In genomic region chr4:117831499-117831898, GRCm38 (mm10) we compare ENCODE assay signal across 18 mouse cellular contexts. TPM values are rescaled to one million over a fixed set of nuclear protein-coding genes. Genes with fewer than 3 reads are reported as not detected.
DNase-seq lines count a peak whose midpoint lies in the region; ATAC-seq and TF ChIP-seq lines count a peak whose summit lies in the region.
"Had no signal": no experiment of that assay in that cellular context is flagged by ENCODE, and none has a peak within 500 bp of the region (broad histone marks: within the 10 kb centered on the region; RNA-seq: fewer than 3 reads in every experiment).

No protein-coding gene starts in this region.

- DNase-seq in forebrain, embryonic 10.5 days (ENCODE audit: extremely low spot score, low spot score): no peak
- no peak for DNase-seq in heart, adult 8-10 months (ENCODE audit: low spot score)
- DNase-seq in left cerebral cortex, adult 11 months (ENCODE audit: low spot score): no peak
- DNase-seq in right cerebral cortex, postnatal 10 days (ENCODE audit: low spot score in 2 of 2): no peak
- DNase-seq: cerebellum, adult 18-20 months; lung, adult 2 months; spleen, adult 18-20 months; thymus, postnatal 14 days had no signal

- H3K27ac ChIP-seq in forebrain, embryonic 10.5 days: peak overlapping the region; percentile 48
- no peak overlapping the region for H3K27ac ChIP-seq in forebrain, embryonic 13.5 days
- peak overlapping the region; percentile 65 for H3K27ac ChIP-seq in heart, embryonic 13.5 days (replicated peaks)
- H3K27ac ChIP-seq in bone marrow, adult 2 months (ENCODE audit: control insufficient read depth, insufficient read depth, low read depth, low read length, poor library complexity): peak overlapping the region; percentile 83
- H3K27ac ChIP-seq: embryonic facial prominence, embryonic 12.5 days; hindbrain, embryonic 15.5 days; neural tube, embryonic 12.5 days had no signal

- peaks cover 46% of the 10 kb centered on the region for H3K27me3 ChIP-seq in forebrain, embryonic 10.5 days (ENCODE audit: poor library complexity, severe bottlenecking)
- H3K27me3 ChIP-seq in forebrain, embryonic 13.5 days: no peaks in the 10 kb centered on the region; the same call in 1 of the 2 replicates
- peaks cover 3% of the 10 kb centered on the region for H3K27me3 ChIP-seq in heart, embryonic 13.5 days (replicated peaks)
- H3K27me3 ChIP-seq in myocyte (ENCODE audit: control insufficient read depth, insufficient read depth, insufficient read length): no peaks in the 10 kb centered on the region
- H3K27me3 ChIP-seq: embryonic facial prominence, embryonic 12.5 days; hindbrain, embryonic 15.5 days had no signal

- no peak overlapping the region for H3K4me2 ChIP-seq in forebrain, embryonic 13.5 days
- peak overlapping the region; percentile 97 for H3K4me2 ChIP-seq in heart, embryonic 13.5 days
- H3K4me2 ChIP-seq in myocyte (ENCODE audit: low read depth): peak overlapping the region; percentile 30
- H3K4me2 ChIP-seq: embryonic facial prominence, embryonic 12.5 days; hindbrain, embryonic 15.5 days; neural tube, embryonic 12.5 days had no signal

- no peak for TF ChIP-seq CTCF in bone marrow, adult 2 months (IDR thresholded peaks at IDR 0.05; ENCODE audit: control insufficient read depth, insufficient read depth, low read length)

- TF ChIP-seq POLR2A in bone marrow, adult 2 months (IDR thresholded peaks at IDR 0.05; ENCODE audit: borderline replicate concordance, control insufficient read depth, low read depth, low read length): no peak
- no peak for TF ChIP-seq POLR2A in myocyte (IDR thresholded peaks at IDR 0.05; ENCODE audit: insufficient read length, low read depth)

- no peaks in the 10 kb centered on the region for H3K36me3 ChIP-seq in forebrain, embryonic 10.5 days (replicated peaks)
- H3K36me3 ChIP-seq in forebrain, embryonic 13.5 days (ENCODE audit: poor library complexity, severe bottlenecking): no peaks in the 10 kb centered on the region
- H3K36me3 ChIP-seq in heart, embryonic 13.5 days: no peaks in the 10 kb centered on the region
- H3K36me3 ChIP-seq in myocyte (ENCODE audit: control insufficient read depth, insufficient read depth): no peaks in the 10 kb centered on the region
- H3K36me3 ChIP-seq: embryonic facial prominence, embryonic 12.5 days; hindbrain, embryonic 15.5 days; neural tube, embryonic 12.5 days had no signal

- WGBS in forebrain, embryonic 10.5 days: 78% methylated on average over 2 of the region's 2 CpGs
- WGBS in forebrain, embryonic 13.5 days: 71% methylated on average over 2 of the region's 2 CpGs
- 65% methylated on average over 2 of the region's 2 CpGs for WGBS in heart, embryonic 13.5 days
- 67% methylated on average over 2 of the region's 2 CpGs for WGBS in bone marrow, adult 2 months

- no peak overlapping the region for H3K9ac ChIP-seq in forebrain, embryonic 13.5 days
- 0 out of 2 replicates have a peak overlapping the region, but pooled peaks have one; percentile 56 for H3K9ac ChIP-seq in heart, embryonic 13.5 days
- H3K9ac ChIP-seq: embryonic facial prominence, embryonic 12.5 days; hindbrain, embryonic 15.5 days; neural tube, embryonic 12.5 days had no signal

- H3ac ChIP-seq in myocyte (ENCODE audit: control insufficient read depth, insufficient read length): no peak overlapping the region

- H3K79me2 ChIP-seq in myocyte (ENCODE audit: control insufficient read depth, insufficient read depth): no peaks in the 10 kb centered on the region

- H3K9me3 ChIP-seq in forebrain, embryonic 10.5 days: no peaks in the 10 kb centered on the region
- H3K9me3 ChIP-seq in forebrain, embryonic 13.5 days (replicated peaks): no peaks in the 10 kb centered on the region
- no peaks in the 10 kb centered on the region for H3K9me3 ChIP-seq in heart, embryonic 13.5 days
- H3K9me3 ChIP-seq: embryonic facial prominence, embryonic 12.5 days; hindbrain, embryonic 15.5 days; neural tube, embryonic 12.5 days had no signal

- H3K4me1 ChIP-seq in forebrain, embryonic 10.5 days: peaks cover 33% of the 10 kb centered on the region
- peaks cover 14% of the 10 kb centered on the region for H3K4me1 ChIP-seq in forebrain, embryonic 13.5 days
- H3K4me1 ChIP-seq in heart, embryonic 13.5 days: peaks cover 45% of the 10 kb centered on the region
- H3K4me1 ChIP-seq in bone marrow, adult 2 months (ENCODE audit: control insufficient read depth, insufficient read depth, low read length): peaks cover 9% of the 10 kb centered on the region

- no peak for ATAC-seq in forebrain, embryonic 13.5 days
- no peak for ATAC-seq in heart, embryonic 13.5 days (ENCODE audit: extremely low read depth, insufficient number of reproducible peaks, low FRiP score, low TSS enrichment)

- no peak overlapping the region for H3K4me3 ChIP-seq in forebrain, embryonic 10.5 days
- no peak overlapping the region for H3K4me3 ChIP-seq in forebrain, embryonic 13.5 days
- no peak overlapping the region for H3K4me3 ChIP-seq in heart, embryonic 13.5 days
- no peak overlapping the region for H3K4me3 ChIP-seq in bone marrow, adult 2 months (replicated peaks; ENCODE audit: control insufficient read depth, low read depth, low read length)
- no peak overlapping the region for H3K4me3 ChIP-seq in myocyte
- H3K4me3 ChIP-seq: embryonic facial prominence, embryonic 12.5 days; hindbrain, embryonic 15.5 days; neural tube, embryonic 12.5 days had no signal

TF ChIP-seq in myocyte, 11 proteins besides CTCF, POLR2A, EP300 and RAD21:
- TF ChIP-seq TCF12 (IDR thresholded peaks at IDR 0.05; ENCODE audit: insufficient read depth, poor library complexity, severe bottlenecking) (no peak), REST (IDR thresholded peaks at IDR 0.05; ENCODE audit: insufficient read depth, insufficient read length) (no peak), MYOD1 (IDR thresholded peaks at IDR 0.05; ENCODE audit: control insufficient read depth in 1 of 3, insufficient read length in 2 of 3, low read depth in 2 of 3) (peak in 2 of 3 experiments; percentile 34 to 77), E2F4 (IDR thresholded peaks at IDR 0.05; ENCODE audit: insufficient read depth) (no peak), MAX (IDR thresholded peaks at IDR 0.05; ENCODE audit: low read depth) (no peak), SRF (IDR thresholded peaks at IDR 0.05; ENCODE audit: control insufficient read depth, insufficient read length, low read depth) (no peak), MYOG (IDR thresholded peaks at IDR 0.05; ENCODE audit: control insufficient read depth in 1 of 3, insufficient read depth in 1 of 3, insufficient read length in 2 of 3, low read depth in 2 of 3) (peak in 2 of 3 experiments; percentile 78 to 79), POLR2AphosphoS2 (IDR thresholded peaks at IDR 0.05; ENCODE audit: insufficient read length, low read depth) (no peak), CEBPB (IDR thresholded peaks at IDR 0.05; ENCODE audit: insufficient read depth, poor library complexity, severe bottlenecking) (peak; percentile 61; the same call in 1 of the 2 replicates), USF1 (IDR thresholded peaks at IDR 0.05; ENCODE audit: low read depth) (no peak), TCF3 (IDR thresholded peaks at IDR 0.05; ENCODE audit: insufficient read length, low read depth) (no peak)

RNA-seq across cellular contexts. Expression of gene Slc6a9, which starts 2.8 kb away (rescaled TPM):
- polyA plus RNA-seq in forebrain, embryonic 10.5 days (2016; fragmentation: Nextera tagmentation; extraction: Ambion mirVana): 7.0 and 9.1 TPM in 2 replicates
- polyA plus RNA-seq in forebrain, embryonic 13.5 days (2015; fragmentation: Nextera tagmentation; extraction: Ambion mirVana): 7.8 and 7.9 TPM in 2 replicates
- polyA plus RNA-seq in heart, embryonic 13.5 days (2015; fragmentation: Nextera tagmentation; extraction: Ambion mirVana): 8.4 and 10.6 TPM in 2 replicates
- 1 to 10 TPM; 1.7 to 2.3 (median 2.2) TPM for total RNA-seq in heart, adult 8-10 months (2022)
- polyA plus RNA-seq in bone marrow, adult 2 months (2011; ENCODE audit: insufficient read depth, insufficient read length, low replicate concordance, missing spikeins): 87.0 and 92.4 TPM in 2 replicates
- 129 TPM for polyA plus RNA-seq in myocyte (2012; fragmentation: generic; extraction: Trizol)
- total RNA-seq: granulocyte monocyte progenitor cell, adult 5-6 weeks had no signal

RNA-seq across cellular contexts. Expression of gene Ccdc24, which starts 40.9 kb away (rescaled TPM):
- 1.2 TPM in 2 replicates for polyA plus RNA-seq in forebrain, embryonic 10.5 days (2016; fragmentation: Nextera tagmentation; extraction: Ambion mirVana)
- 1.2 and 2.1 TPM in 2 replicates for polyA plus RNA-seq in forebrain, embryonic 13.5 days (2015; fragmentation: Nextera tagmentation; extraction: Ambion mirVana)
- polyA plus RNA-seq in heart, embryonic 13.5 days (2015; fragmentation: Nextera tagmentation; extraction: Ambion mirVana): 0.74 and 1.1 TPM in 2 replicates
- under 1 TPM in 2 of 4 experiments, not detected in 2; 0.25 to 0.50 TPM for total RNA-seq in heart, adult 8-10 months (2022)
- 1.1 TPM in 1 of 2 replicates, not detected in the other for polyA plus RNA-seq in bone marrow, adult 2 months (2011; ENCODE audit: insufficient read depth, insufficient read length, low replicate concordance, missing spikeins)
- 1.8 TPM for polyA plus RNA-seq in myocyte (2012; fragmentation: generic; extraction: Trizol)
- total RNA-seq: granulocyte monocyte progenitor cell, adult 5-6 weeks; megakaryocyte progenitor cell, adult 5-6 weeks had no signal

RNA-seq across cellular contexts. Expression of gene B4galt2, which starts 51.8 kb away (rescaled TPM):
- polyA plus RNA-seq in forebrain, embryonic 10.5 days (2016; fragmentation: Nextera tagmentation; extraction: Ambion mirVana): 20.9 and 21.8 TPM in 2 replicates
- polyA plus RNA-seq in forebrain, embryonic 13.5 days (2015; fragmentation: Nextera tagmentation; extraction: Ambion mirVana): 28.7 and 32.0 TPM in 2 replicates
- polyA plus RNA-seq in heart, embryonic 13.5 days (2015; fragmentation: Nextera tagmentation; extraction: Ambion mirVana): 13.5 and 13.9 TPM in 2 replicates
- 1 to 10 TPM; 4.2 to 5.1 (median 4.4) TPM for total RNA-seq in heart, adult 8-10 months (2022)
- 1.6 and 2.4 TPM in 2 replicates for polyA plus RNA-seq in bone marrow, adult 2 months (2011; ENCODE audit: insufficient read depth, insufficient read length, low replicate concordance, missing spikeins)
- polyA plus RNA-seq in myocyte (2012; fragmentation: generic; extraction: Trizol): 41.6 TPM
- total RNA-seq: common myeloid progenitor, adult 5-6 weeks; granulocyte monocyte progenitor cell, adult 5-6 weeks had no signal

RNA-seq across cellular contexts. Expression of gene Atp6v0b, which starts 55.6 kb away (rescaled TPM):
- polyA plus RNA-seq in forebrain, embryonic 10.5 days (2016; fragmentation: Nextera tagmentation; extraction: Ambion mirVana): 160 and 166 TPM in 2 replicates
- polyA plus RNA-seq in forebrain, embryonic 13.5 days (2015; fragmentation: Nextera tagmentation; extraction: Ambion mirVana): 333 and 349 TPM in 2 replicates
- polyA plus RNA-seq in heart, embryonic 13.5 days (2015; fragmentation: Nextera tagmentation; extraction: Ambion mirVana): 188 and 220 TPM in 2 replicates
- total RNA-seq in heart, adult 8-10 months (2022): 100 to 1,000 TPM; 108 to 133 (median 121) TPM
- polyA plus RNA-seq in bone marrow, adult 2 months (2011; ENCODE audit: insufficient read depth, insufficient read length, low replicate concordance, missing spikeins): 227 and 442 TPM in 2 replicates
- polyA plus RNA-seq in myocyte (2012; fragmentation: generic; extraction: Trizol): 470 TPM
